Mouse (Mus musculus): Measurements from ENCODE around the gene Pltp. TPM values are rescaled to one million over a fixed set of nuclear protein-coding genes. Genes with fewer than 3 reads are reported as not detected.
"Not testable (repeated sequence)": the region's sequence is repeated elsewhere in the genome, so short reads cannot be mapped to it uniquely, and the experiment has no call there.

Pltp gene
- polyA plus RNA-seq, 1 experiment, result 51.8 TPM

- WGBS, result 13% methylated on average over 19 of the region's 19 CpGs
- TF ChIP-seq CTCF (IDR thresholded peaks at IDR 0.05; ENCODE audit: extremely low read depth, insufficient read depth, insufficient read length, insufficient replicate concordance), result no peak
- TF ChIP-seq POLR2A (IDR thresholded peaks at IDR 0.05; ENCODE audit: low read depth, low read length), result no peak
- Histone ChIP-seq H3K4me3 (ENCODE audit: extremely low read depth, insufficient read depth, insufficient read length) (peak overlapping the region; percentile 65; the same call in 1 of the 2 replicates), H3K4me1 (ENCODE audit: control insufficient read depth, insufficient read depth, insufficient read length) (peaks cover 17% of the 10 kb centered on the region), H3K36me3 (ENCODE audit: control insufficient read depth, insufficient read depth, low read length) (no peaks in the 10 kb centered on the region), H3K27ac (ENCODE audit: insufficient read depth, low read length) (no peak overlapping the region), H3K27me3 (ENCODE audit: control insufficient read depth, insufficient read depth, low read length) (peaks cover 10% of the 10 kb centered on the region)
- no peak for DNase-seq (ENCODE audit: low read depth in 1 of 2, low spot score in 2 of 2)
Measured at GRCm38 (mm10) chr2:164857842-164858553, 487 bp upstream of the Pltp start.

DNA sequence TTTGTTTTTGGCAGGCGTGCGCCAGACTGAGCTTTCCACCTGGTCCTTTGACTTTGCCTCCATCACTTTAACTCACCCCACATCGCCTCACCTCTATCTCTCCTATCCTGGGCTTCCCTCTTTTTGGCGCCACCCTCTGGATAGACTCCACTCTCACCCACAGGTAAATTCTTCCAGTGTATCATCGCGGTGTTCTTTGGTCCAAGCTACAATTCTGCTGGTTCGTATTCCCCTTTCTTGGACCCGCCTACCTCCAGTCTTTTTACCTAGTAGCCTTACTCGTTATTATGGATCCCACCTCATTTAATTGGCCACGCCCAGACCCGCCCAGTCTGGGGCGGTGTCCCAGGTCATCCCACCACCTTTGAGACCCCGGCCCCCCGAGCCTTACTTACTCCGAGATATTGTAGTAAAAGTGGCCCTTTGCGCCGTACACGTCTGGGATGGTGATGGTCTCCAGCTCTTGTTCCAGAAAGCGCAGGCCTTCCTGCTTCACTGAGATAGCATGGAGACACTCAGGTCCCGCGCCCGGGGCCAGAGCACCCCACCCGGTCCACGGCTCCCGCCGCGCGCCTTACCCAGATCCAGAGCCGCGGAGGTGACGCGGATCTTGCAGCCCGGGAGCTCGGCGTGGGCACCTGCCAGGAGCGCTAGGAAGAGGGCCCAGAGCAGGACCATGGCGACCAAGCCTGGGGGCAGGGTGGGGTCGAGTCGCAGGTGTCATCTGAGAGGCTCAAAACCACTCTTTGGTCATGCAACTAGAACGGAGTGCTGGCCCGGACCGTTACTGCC, 1.0 kb downstream of the Pltp start:
- 3% methylated on average over 42 of the region's 42 CpGs for WGBS
- Histone ChIP-seq H3K4me3 (ENCODE audit: extremely low read depth, insufficient read depth, insufficient read length) (peak overlapping the region; percentile 65), H3K4me1 (ENCODE audit: control insufficient read depth, insufficient read depth, insufficient read length) (peaks cover 11% of the 10 kb centered on the region; the same call in 1 of the 2 replicates), H3K36me3 (ENCODE audit: control insufficient read depth, insufficient read depth, low read length) (no peaks in the 10 kb centered on the region), H3K27me3 (ENCODE audit: control insufficient read depth, insufficient read depth, low read length) (peaks cover 10% of the 10 kb centered on the region), H3K27ac (ENCODE audit: insufficient read depth, low read length) (no peak overlapping the region)
- no peak for DNase-seq (ENCODE audit: low read depth in 1 of 2, low spot score in 2 of 2)
- no peak for TF ChIP-seq POLR2A (IDR thresholded peaks at IDR 0.05; ENCODE audit: low read depth, low read length)
- TF ChIP-seq CTCF (IDR thresholded peaks at IDR 0.05; ENCODE audit: extremely low read depth, insufficient read depth, insufficient read length, insufficient replicate concordance), result no peak

- WGBS, result 91% methylated on average over 5 of the region's 5 CpGs
- H3K27ac ChIP-seq (ENCODE audit: insufficient read depth, low read length); H3K4me3 ChIP-seq (ENCODE audit: extremely low read depth, insufficient read depth, insufficient read length); H3K36me3 ChIP-seq (ENCODE audit: control insufficient read depth, insufficient read depth, low read length); DNase-seq (ENCODE audit: low read depth in 1 of 2, low spot score in 2 of 2): not testable (repeated sequence)
- H3K27me3 ChIP-seq (ENCODE audit: control insufficient read depth, insufficient read depth, low read length), result peaks cover 10% of the 10 kb centered on the region
- H3K4me1 ChIP-seq (ENCODE audit: control insufficient read depth, insufficient read depth, insufficient read length), result peaks cover 11% of the 10 kb centered on the region; the same call in 1 of the 2 replicates
Measured at GRCm38 (mm10) chr2:164855572-164855971, 1.9 kb downstream of the Pltp start.

DNA sequence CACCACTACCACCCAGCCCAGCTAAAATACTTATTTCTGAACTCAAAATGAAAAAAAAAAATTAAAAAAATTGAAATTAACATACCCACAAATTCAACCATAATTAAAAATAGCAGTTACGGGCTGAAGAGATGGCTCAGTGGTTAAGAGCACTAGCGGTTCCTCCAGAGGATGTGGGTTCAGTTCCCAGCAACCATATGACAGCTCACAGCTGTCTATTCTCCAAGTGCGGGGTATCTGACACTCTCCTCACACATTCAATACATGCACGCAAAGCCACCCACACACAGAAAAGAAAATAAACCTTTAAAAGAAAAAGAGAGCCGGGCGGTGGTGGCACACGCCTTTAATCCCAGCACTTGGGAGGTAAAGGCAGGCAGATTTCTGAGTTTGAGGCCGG, 7.5 kb downstream of the Pltp start:
- Histone ChIP-seq H3K27ac (ENCODE audit: insufficient read depth, low read length) (no peak overlapping the region; the same call in 1 of the 2 replicates), H3K36me3 (ENCODE audit: control insufficient read depth, insufficient read depth, low read length) (no peaks in the 10 kb centered on the region), H3K4me1 (ENCODE audit: control insufficient read depth, insufficient read depth, insufficient read length) (peaks cover 4% of the 10 kb centered on the region; the same call in 1 of the 2 replicates)

GRCm38 (mm10) chr2:164845782-164846181, 11.7 kb downstream of the Pltp start:
- Histone ChIP-seq H3K27ac (ENCODE audit: insufficient read depth, low read length) (no peak overlapping the region), H3K4me1 (ENCODE audit: control insufficient read depth, insufficient read depth, insufficient read length) (peaks cover 4% of the 10 kb centered on the region; the same call in 1 of the 2 replicates), H3K36me3 (ENCODE audit: control insufficient read depth, insufficient read depth, low read length) (no peaks in the 10 kb centered on the region), H3K27me3 (ENCODE audit: control insufficient read depth, insufficient read depth, low read length) (no peaks in the 10 kb centered on the region), H3K4me3 (ENCODE audit: extremely low read depth, insufficient read depth, insufficient read length) (no peak overlapping the region)
- TF ChIP-seq CTCF (IDR thresholded peaks at IDR 0.05; ENCODE audit: extremely low read depth, insufficient read depth, insufficient read length, insufficient replicate concordance) (no peak), POLR2A (IDR thresholded peaks at IDR 0.05; ENCODE audit: low read depth, low read length) (no peak)
- 48% methylated on average over 3 of the region's 3 CpGs for WGBS
- no peak for DNase-seq (ENCODE audit: low read depth in 1 of 2, low spot score in 2 of 2)

More for the DNA sequence above, 7.5 kb downstream of the Pltp start:
- no peaks in the 10 kb centered on the region for H3K27me3 ChIP-seq (ENCODE audit: control insufficient read depth, insufficient read depth, low read length)
- DNase-seq (ENCODE audit: low read depth in 1 of 2, low spot score in 2 of 2), result peak in 1 of 2 experiments; percentile 36
- TF ChIP-seq CTCF (IDR thresholded peaks at IDR 0.05; ENCODE audit: extremely low read depth, insufficient read depth, insufficient read length, insufficient replicate concordance), result no peak
- no peak for TF ChIP-seq POLR2A (IDR thresholded peaks at IDR 0.05; ENCODE audit: low read depth, low read length)
- WGBS, result 32% methylated on average over 8 of the region's 8 CpGs
- H3K4me3 ChIP-seq (ENCODE audit: extremely low read depth, insufficient read depth, insufficient read length), result no peak overlapping the region

DNA sequence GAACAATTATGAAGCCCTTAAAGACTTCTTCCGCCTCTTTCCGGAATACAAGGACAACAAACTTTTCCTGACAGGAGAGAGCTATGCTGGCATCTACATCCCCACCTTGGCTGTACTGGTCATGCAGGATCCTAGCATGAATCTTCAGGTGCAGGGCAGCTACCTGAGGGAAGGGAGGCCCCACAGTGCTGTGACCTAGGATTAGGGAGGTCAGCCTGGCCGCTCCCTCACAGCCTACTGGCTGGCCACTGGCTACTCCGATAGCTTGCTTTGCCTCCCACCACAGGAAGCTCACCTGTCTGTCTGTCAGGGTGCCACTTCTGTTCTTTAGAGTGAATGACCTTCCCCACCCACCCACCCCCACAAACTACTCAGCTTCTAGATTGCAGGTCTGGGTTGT, 22.3 kb downstream of the Pltp start:
- Histone ChIP-seq H3K4me1 (ENCODE audit: control insufficient read depth, insufficient read depth, insufficient read length) (peaks cover 5% of the 10 kb centered on the region; the same call in 1 of the 2 replicates), H3K4me3 (ENCODE audit: extremely low read depth, insufficient read depth, insufficient read length) (no peak overlapping the region), H3K27ac (ENCODE audit: insufficient read depth, low read length) (no peak overlapping the region), H3K27me3 (ENCODE audit: control insufficient read depth, insufficient read depth, low read length) (no peaks in the 10 kb centered on the region), H3K36me3 (ENCODE audit: control insufficient read depth, insufficient read depth, low read length) (peaks cover 35% of the 10 kb centered on the region)
- TF ChIP-seq POLR2A (IDR thresholded peaks at IDR 0.05; ENCODE audit: low read depth, low read length) (no peak), CTCF (IDR thresholded peaks at IDR 0.05; ENCODE audit: extremely low read depth, insufficient read depth, insufficient read length, insufficient replicate concordance) (no peak)
- WGBS, result 95% methylated on average over 4 of the region's 4 CpGs
- DNase-seq (ENCODE audit: low read depth in 1 of 2, low spot score in 2 of 2), result no peak

All from spleen, adult 2 months (tissue).